In the genomic region with DNA sequence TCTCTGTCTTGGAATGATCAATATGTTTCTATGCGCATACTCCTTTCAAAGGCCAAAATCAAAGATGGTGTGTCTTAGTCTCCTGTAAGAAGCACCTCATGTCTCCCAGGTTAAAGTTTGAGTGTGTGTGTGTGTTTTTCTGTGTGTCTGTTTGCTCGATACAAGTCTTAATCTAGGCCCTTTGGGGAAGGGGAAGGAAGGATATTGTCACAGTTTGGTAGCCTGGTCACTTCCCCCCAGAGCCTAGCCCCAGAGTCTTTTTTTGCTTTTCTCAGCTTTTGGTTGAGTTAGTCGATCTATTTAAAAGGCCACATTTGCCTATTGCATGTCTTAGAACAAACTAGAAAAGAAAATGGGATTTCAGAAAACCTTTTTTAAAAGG, we compare ENCODE assay signal across 8 mouse cellular contexts. TPM values are rescaled to one million over a fixed set of nuclear protein-coding genes. Genes with fewer than 3 reads are reported as not detected.
DNase-seq lines count a peak whose midpoint lies in the region; ATAC-seq and TF ChIP-seq lines count a peak whose summit lies in the region.

No protein-coding gene starts in this region.

- ATAC-seq in heart, embryonic 15.5 days (replicated peaks; ENCODE audit: insufficient number of reproducible peaks, insufficient read depth, low FRiP score, low read depth) = no peak
- no peak for ATAC-seq in hindbrain, embryonic 14.5 days (ENCODE audit: low FRiP score)
- ATAC-seq in midbrain, embryonic 13.5 days = no peak

- H3K4me2 ChIP-seq in heart, embryonic 15.5 days = peak overlapping the region; percentile 62
- peak overlapping the region; percentile 56 for H3K4me2 ChIP-seq in hindbrain, embryonic 14.5 days (replicated peaks)
- H3K4me2 ChIP-seq in midbrain, embryonic 13.5 days (replicated peaks) = peak overlapping the region; percentile 64

- intact Hi-C loops in heart, postnatal 25 days (cut with DNase I) = loop anchor here (5.0 kb wide), 1 partner anchor 118 kb away; no protein-coding TSS in a partner anchor

- TF ChIP-seq EP300 in MEL (IDR thresholded peaks at IDR 0.05; ENCODE audit: low read depth in 1 of 2, low read length in 2 of 2) = no peak

- peak overlapping the region; percentile 89 for H3K27ac ChIP-seq in heart, embryonic 15.5 days
- H3K27ac ChIP-seq in MEL (ENCODE audit: control insufficient read depth, low read depth, low read length) = peak overlapping the region; percentile 53
- H3K27ac ChIP-seq in hindbrain, embryonic 14.5 days = peak overlapping the region; percentile 97
- H3K27ac ChIP-seq in midbrain, embryonic 13.5 days = peak overlapping the region; percentile 96

- peaks cover 25% of the 10 kb centered on the region for H3K79me2 ChIP-seq in MEL (ENCODE audit: control insufficient read depth, insufficient read depth, low read length, poor library complexity)

- no peaks in the 10 kb centered on the region for H3K27me3 ChIP-seq in heart, embryonic 15.5 days
- no peaks in the 10 kb centered on the region for H3K27me3 ChIP-seq in MEL (ENCODE audit: control insufficient read depth in 1 of 2, insufficient read depth in 2 of 2, low read length in 2 of 2)
- no peaks in the 10 kb centered on the region for H3K27me3 ChIP-seq in hindbrain, embryonic 14.5 days (ENCODE audit: control insufficient read depth, insufficient read depth, low read length)
- H3K27me3 ChIP-seq in midbrain, embryonic 13.5 days = no peaks in the 10 kb centered on the region

- no peaks in the 10 kb centered on the region for H3K36me3 ChIP-seq in heart, embryonic 15.5 days
- peaks cover 0 to 41% of the 10 kb centered on the region in 2 experiments; a peak in 2 of 4 replicates for H3K36me3 ChIP-seq in MEL (ENCODE audit: control insufficient read depth in 1 of 2, insufficient read depth in 2 of 2, low read length in 2 of 2)
- H3K36me3 ChIP-seq in hindbrain, embryonic 14.5 days (replicated peaks; ENCODE audit: control insufficient read depth, insufficient read depth) = no peaks in the 10 kb centered on the region
- H3K36me3 ChIP-seq in midbrain, embryonic 13.5 days = no peaks in the 10 kb centered on the region

- no peak for TF ChIP-seq CTCF in MEL (IDR thresholded peaks at IDR 0.05 in 2 of 3, conservative IDR thresholded peaks at IDR 0.05 in 1 of 3; ENCODE audit: control insufficient read depth in 1 of 3, insufficient read depth in 1 of 3, low read depth in 2 of 3, low read length in 3 of 3, poor library complexity in 1 of 3, severe bottlenecking in 1 of 3)

- H3K4me3 ChIP-seq in heart, embryonic 15.5 days = peak overlapping the region; percentile 96
- peak overlapping the region; percentile 84 to 91 for H3K4me3 ChIP-seq in MEL (ENCODE audit: control insufficient read depth in 1 of 2, insufficient read depth in 1 of 2, low read depth in 2 of 2, low read length in 2 of 2)
- H3K4me3 ChIP-seq in hindbrain, embryonic 14.5 days (replicated peaks; ENCODE audit: low read length) = peak overlapping the region; percentile 97
- peak overlapping the region; percentile 93 for H3K4me3 ChIP-seq in midbrain, embryonic 13.5 days (replicated peaks)

- peaks cover 24% of the 10 kb centered on the region for H3K4me1 ChIP-seq in heart, embryonic 15.5 days (replicated peaks)
- H3K4me1 ChIP-seq in MEL (ENCODE audit: control insufficient read depth in 1 of 2, insufficient read depth in 2 of 2, low read length in 2 of 2) = peaks cover 28 to 37% of the 10 kb centered on the region in 2 experiments
- H3K4me1 ChIP-seq in hindbrain, embryonic 14.5 days (replicated peaks; ENCODE audit: control insufficient read depth, insufficient read depth, low read length) = peaks cover 24% of the 10 kb centered on the region
- peaks cover 23% of the 10 kb centered on the region for H3K4me1 ChIP-seq in midbrain, embryonic 13.5 days (replicated peaks)

- TF ChIP-seq POLR2A in MEL (IDR thresholded peaks at IDR 0.05; ENCODE audit: control insufficient read depth in 1 of 2, insufficient read depth in 1 of 2, low read depth in 1 of 2, low read length in 2 of 2, poor library complexity in 1 of 2) = no peak

- WGBS in heart, embryonic 15.5 days = 61% methylated on average over 3 of the region's 3 CpGs
- WGBS in hindbrain, embryonic 14.5 days = 50% methylated on average over 3 of the region's 3 CpGs
- WGBS in midbrain, embryonic 13.5 days = 60% methylated on average over 3 of the region's 3 CpGs

- TF ChIP-seq RAD21 in MEL (IDR thresholded peaks at IDR 0.05; ENCODE audit: low read depth, low read length) = no peak

- peak overlapping the region; percentile 98 for H3K9ac ChIP-seq in heart, embryonic 15.5 days
- H3K9ac ChIP-seq in MEL (ENCODE audit: control insufficient read depth, low read depth, low read length, poor library complexity, severe bottlenecking) = peak overlapping the region; percentile 99
- peak overlapping the region; percentile 98 for H3K9ac ChIP-seq in hindbrain, embryonic 14.5 days
- H3K9ac ChIP-seq in midbrain, embryonic 13.5 days (replicated peaks) = peak overlapping the region; percentile 95

- no peaks in the 10 kb centered on the region for H3K9me3 ChIP-seq in heart, embryonic 15.5 days (replicated peaks)
- H3K9me3 ChIP-seq in MEL (replicated peaks; ENCODE audit: insufficient read depth, low read length) = no peaks in the 10 kb centered on the region
- no peaks in the 10 kb centered on the region for H3K9me3 ChIP-seq in hindbrain, embryonic 14.5 days (ENCODE audit: control insufficient read depth, low read length)
- H3K9me3 ChIP-seq in midbrain, embryonic 13.5 days = no peaks in the 10 kb centered on the region

- no peak for DNase-seq in heart, postnatal 25 days (ENCODE audit: low spot score)
- no peak for DNase-seq in MEL (ENCODE audit: low read depth, low spot score)
- no peak for DNase-seq in hindbrain, embryonic 14.5 days (ENCODE audit: low spot score)
- no peak for DNase-seq in right cerebral cortex, postnatal 14 days
- DNase-seq in cerebellum, postnatal 4 days (ENCODE audit: low spot score in 2 of 2) = no peak
- no peak for DNase-seq in layer of hippocampus, postnatal 10 days (ENCODE audit: low spot score in 2 of 2)

TF ChIP-seq in MEL, 35 proteins besides CTCF, POLR2A, EP300 and RAD21:
- TF ChIP-seq SMC3 (IDR thresholded peaks at IDR 0.05; ENCODE audit: low read depth, low read length) = no peak
- TF ChIP-seq MAZ (IDR thresholded peaks at IDR 0.05; ENCODE audit: low read depth, low read length) = no peak
- TF ChIP-seq ETS1 (IDR thresholded peaks at IDR 0.05; ENCODE audit: low read depth, low read length) = 0 out of 2 replicates have a peak, but pooled peaks have one; percentile 3

RNA-seq across cellular contexts. Expression of a gene that starts 3.1 kb away (rescaled TPM):
- polyA plus RNA-seq in heart, embryonic 15.5 days (2015; fragmentation: Nextera tagmentation; extraction: Ambion mirVana) = 6.2 and 8.6 TPM in 2 replicates
- total RNA-seq in heart, postnatal 25 days (2021) = 10 to 100 TPM; 30.7 to 33.5 TPM
- total RNA-seq in MEL (2012; rRNA removed) = 11.4 and 12.7 TPM in 2 replicates
- 100 to 1,000 TPM in 1 of 2 experiments, 10 to 100 TPM in 1; 48.8 to 196 TPM for polyA plus RNA-seq in MEL (2012; ENCODE audit: insufficient read depth in 1 of 2, insufficient read length in 2 of 2, low read depth in 1 of 2, low replicate concordance in 2 of 2, missing spikeins in 1 of 2)
- polyA plus RNA-seq in hindbrain, embryonic 14.5 days (2014; fragmentation: Nextera tagmentation; extraction: Ambion mirVana) = 21.7 and 22.2 TPM in 2 replicates
- 12.6 and 13.2 TPM in 2 replicates for polyA plus RNA-seq in midbrain, embryonic 13.5 days (2015; fragmentation: Nextera tagmentation; extraction: Ambion mirVana)
- total RNA-seq in layer of hippocampus, postnatal 10 days (2021) = 10 to 100 TPM; 58.1 to 60.5 TPM
